Mouse (Mus musculus) G1E (cell line): Measurements from ENCODE around the gene Laptm4a. TPM values are rescaled to one million over a fixed set of nuclear protein-coding genes. Genes with fewer than 3 reads are reported as not detected.

Source experiments
- ATAC-seq: 2 replicates; pipeline ENCODE4 v1.8.0; 2016; ENCODE audit warnings: mild to moderate bottlenecking; ENCODE audit not compliant: insufficient number of reproducible peaks, poor library complexity, low FRiP score, severe bottlenecking; ENCODE audit errors: extremely low read depth
- DNase-seq: peaks from one replicate; pipeline ENCODE4 v3.0.0; 2012; ENCODE audit warnings: low spot score
- H3K27me3 ChIP-seq: 2 replicates; pipeline ENCODE4 v1.6.1; 2012; ENCODE audit warnings: mild to moderate bottlenecking, low read length, inconsistent platforms; ENCODE audit not compliant: insufficient read depth
- H3K36me3 ChIP-seq: replicated peaks from 2 replicates; pipeline ENCODE3; 2012; ENCODE audit warnings: mild to moderate bottlenecking, inconsistent platforms
- H3K4me1 ChIP-seq: 2 replicates; pipeline ENCODE4 v1.6.1; 2012; ENCODE audit warnings: low read depth, low read length, inconsistent platforms, mixed read lengths; ENCODE audit not compliant: insufficient read depth
- H3K4me3 ChIP-seq: 2 replicates; pipeline ENCODE4 v1.5.1; 2012; ENCODE audit warnings: low read depth, mild to moderate bottlenecking, inconsistent platforms, low read length, moderate library complexity, mixed read lengths
- H3K9me3 ChIP-seq: replicated peaks from 2 replicates; pipeline ENCODE4 v1.6.1; 2012; ENCODE audit warnings: inconsistent platforms
- CTCF ChIP-seq: IDR thresholded peaks from 2 replicates; pipeline ENCODE4 v1.5.1; 2012; ENCODE audit warnings: low read depth, low read length, inconsistent platforms, mixed read lengths
- GATA1 ChIP-seq: IDR thresholded peaks from 2 replicates; pipeline ENCODE4 v1.6.1; 2012; ENCODE audit warnings: borderline replicate concordance, low read length, inconsistent platforms, mixed read lengths
- GATA2 ChIP-seq: IDR thresholded peaks from 2 replicates; pipeline ENCODE4 v1.6.1; 2012; ENCODE audit warnings: low read depth, low read length, inconsistent platforms, borderline replicate concordance
- POLR2AphosphoS5 ChIP-seq: IDR thresholded peaks from 2 replicates; pipeline ENCODE4 v1.6.1; 2012; ENCODE audit warnings: low read depth, low read length, inconsistent platforms; ENCODE audit not compliant: insufficient replicate concordance
- TAL1 ChIP-seq: conservative IDR thresholded peaks from 2 replicates; pipeline ENCODE4 v1.6.1; 2012; ENCODE audit warnings: low read depth, low read length, inconsistent platforms, mixed read lengths
- polyA plus RNA-seq: library from polyadenylated mRNA; stranded (reverse); fragments of >175 nt; gene quantifications from 2 replicates; pipeline ENCODE4 v1.2.3, GENCODE M21; 2012
- total RNA-seq, 2 experiments: library from RNA; stranded (forward) in 1 of 2; stranded (reverse) in 1 of 2; fragments of 200-1000 nt in 1 of 2; fragments of >200 nt in 1 of 2; fragmentation: Nextera tagmentation in 1 of 2; gene quantifications; 2 replicates each; pipeline ENCODE4 v1.2.3; 2014 to 2017

The Laptm4a gene
- total and polyA plus RNA-seq, 3 experiments, result 9.5 to 88.3 (median 78.1) TPM

DNA sequence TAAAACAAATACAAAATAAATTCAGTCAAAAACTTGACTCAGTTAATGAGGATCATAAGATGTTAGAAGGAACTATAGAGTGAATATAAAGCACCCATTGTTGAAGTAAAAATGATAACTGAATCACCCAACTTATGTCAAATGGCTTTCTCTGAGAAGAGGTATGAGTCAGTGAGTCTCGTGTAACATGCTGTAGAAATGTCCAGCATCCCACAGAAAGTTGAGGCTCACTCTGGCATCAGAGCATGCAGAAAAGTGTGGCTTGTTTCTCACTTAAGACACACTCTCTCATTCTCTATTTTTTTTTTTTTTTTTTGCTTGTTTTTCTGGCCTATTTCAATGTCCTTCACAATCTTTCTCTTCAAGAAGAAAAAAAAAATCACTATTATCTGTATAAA, 469 bp upstream of the Laptm4a start:
- Histone ChIP-seq H3K4me3 (peak overlapping the region; percentile 76), H3K36me3 (peaks cover 17% of the 10 kb centered on the region), H3K27me3 (no peaks in the 10 kb centered on the region), H3K4me1 (peaks cover 25% of the 10 kb centered on the region), H3K9me3 (no peaks in the 10 kb centered on the region)
- ATAC-seq, result no peak
- DNase-seq, result no peak
- TF ChIP-seq TAL1, result no peak
- TF ChIP-seq POLR2AphosphoS5, result no peak
- no peak for TF ChIP-seq CTCF
- no peak for TF ChIP-seq GATA1
- no peak for TF ChIP-seq GATA2

DNA sequence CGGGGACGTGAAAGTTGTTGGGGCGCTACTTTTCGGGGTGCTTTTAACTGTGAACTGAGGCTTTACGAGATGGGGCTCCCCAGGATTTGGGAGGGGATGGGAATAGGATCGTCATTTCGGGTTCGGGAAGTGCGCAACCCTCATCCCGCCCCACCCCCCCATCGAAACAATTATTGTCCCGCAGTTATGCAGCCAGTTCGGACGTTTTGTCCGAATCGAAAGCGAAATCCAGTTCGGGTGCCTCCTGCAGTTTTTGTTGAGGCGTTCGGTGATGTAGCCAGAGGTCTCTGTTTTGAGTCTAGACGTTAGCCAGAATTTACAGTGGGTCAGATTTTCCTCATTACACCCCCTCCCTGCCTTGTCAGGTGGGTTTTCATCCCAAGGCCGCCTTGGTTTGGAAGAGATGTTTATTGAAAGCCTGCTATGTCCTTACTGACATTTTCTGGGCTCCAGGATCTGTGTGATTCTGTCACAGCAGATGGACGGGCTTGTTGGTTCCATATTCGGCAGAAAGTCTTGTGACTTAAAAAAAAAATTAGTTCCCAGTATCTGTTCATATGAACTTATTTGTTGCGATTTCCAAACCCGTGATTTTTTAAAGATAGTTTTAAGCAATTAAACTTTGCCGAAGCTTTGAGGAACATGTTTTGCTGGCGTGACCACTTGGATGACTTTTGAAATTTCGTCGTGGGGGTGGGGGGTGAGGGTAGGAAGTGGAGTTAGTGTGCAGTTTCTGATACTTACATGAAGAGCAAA, 1.1 kb downstream of the Laptm4a start:
- DNase-seq, result no peak
- peaks cover 28% of the 10 kb centered on the region for H3K36me3 ChIP-seq
- H3K9me3 ChIP-seq, result no peaks in the 10 kb centered on the region
- ATAC-seq, result no peak
- H3K27me3 ChIP-seq, result no peaks in the 10 kb centered on the region
- H3K4me1 ChIP-seq, result peaks cover 25% of the 10 kb centered on the region
- peak overlapping the region; percentile 76 for H3K4me3 ChIP-seq
- TF ChIP-seq POLR2AphosphoS5 (no peak), GATA2 (no peak)

DNA sequence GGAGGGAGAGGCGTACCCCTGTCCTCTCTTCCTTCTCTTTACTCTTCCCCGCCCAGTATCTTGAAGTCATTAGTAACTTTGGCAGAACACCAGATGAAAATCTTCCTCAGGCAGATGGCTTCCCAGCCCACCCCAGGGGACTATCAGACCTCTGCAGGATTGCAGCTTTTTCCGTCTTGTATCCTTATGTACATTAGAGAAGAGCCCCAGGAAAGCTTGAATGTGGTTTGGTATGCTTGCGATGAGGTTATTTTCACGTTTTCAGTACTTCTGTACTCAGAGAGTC, 1.6 kb downstream of the Laptm4a start:
- ATAC-seq (peak; percentile 31), DNase-seq (peak; percentile 17)
- Histone ChIP-seq H3K27me3 (no peaks in the 10 kb centered on the region), H3K36me3 (peaks cover 32% of the 10 kb centered on the region), H3K9me3 (no peaks in the 10 kb centered on the region), H3K4me3 (peak overlapping the region; percentile 76), H3K4me1 (peaks cover 30% of the 10 kb centered on the region)
- TF ChIP-seq TAL1, result peak; percentile 37; the same call in 1 of the 2 replicates
- TF ChIP-seq CTCF, result no peak

DNA sequence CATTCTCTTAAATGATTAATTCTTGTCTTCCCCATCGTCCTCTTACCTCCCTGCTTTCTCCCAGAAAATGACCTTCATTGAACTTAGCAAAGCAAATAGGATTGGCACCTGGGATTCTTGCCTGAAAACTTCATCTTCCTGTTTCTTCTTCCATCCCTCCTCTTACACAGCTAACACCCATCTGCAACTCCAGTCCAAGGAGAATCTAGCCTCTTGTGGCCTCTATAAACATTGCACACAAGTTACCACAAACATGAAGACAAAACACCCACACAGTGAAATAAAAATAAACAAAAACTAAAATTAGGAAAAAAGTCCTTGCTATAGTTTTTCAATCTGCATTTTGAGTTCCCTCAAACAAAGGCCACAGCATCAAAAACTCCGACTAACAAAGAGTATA, 2.1 kb downstream of the Laptm4a start:
- H3K36me3 ChIP-seq, result peaks cover 35% of the 10 kb centered on the region
- TF ChIP-seq GATA2 (no peak), TAL1 (no peak), POLR2AphosphoS5 (no peak), GATA1 (no peak), CTCF (no peak)
- H3K27me3 ChIP-seq, result no peaks in the 10 kb centered on the region
- H3K4me1 ChIP-seq, result peaks cover 31% of the 10 kb centered on the region
- DNase-seq (no peak), ATAC-seq (no peak)
- H3K9me3 ChIP-seq, result no peaks in the 10 kb centered on the region
- H3K4me3 ChIP-seq, result no peak overlapping the region; the same call in 1 of the 2 replicates

DNA sequence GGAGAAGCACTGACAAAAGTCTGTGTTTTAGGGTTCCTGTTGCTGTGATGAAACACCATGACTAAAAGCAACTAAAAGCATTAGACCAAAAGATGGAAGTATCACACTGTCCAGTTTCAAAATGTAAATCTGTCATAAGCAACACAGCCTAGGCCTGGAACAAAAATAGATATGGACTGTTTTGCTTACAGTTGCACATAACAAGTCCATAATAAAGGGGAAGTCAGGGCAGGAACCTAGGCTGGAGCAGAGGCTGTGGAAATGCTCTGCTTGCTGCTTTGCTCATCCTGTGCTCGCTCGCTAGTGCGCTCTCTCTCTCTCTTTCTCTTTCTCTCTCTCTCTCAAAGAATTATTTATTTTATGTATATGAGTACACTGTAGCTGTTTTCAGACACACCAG, 6.2 kb downstream of the Laptm4a start:
- Histone ChIP-seq H3K27me3 (no peaks in the 10 kb centered on the region), H3K9me3 (no peaks in the 10 kb centered on the region), H3K4me3 (no peak overlapping the region), H3K36me3 (peaks cover 62% of the 10 kb centered on the region), H3K4me1 (peaks cover 41% of the 10 kb centered on the region)
- no peak for ATAC-seq
- DNase-seq, result no peak
- TF ChIP-seq GATA1 (no peak), CTCF (no peak), GATA2 (no peak), TAL1 (no peak), POLR2AphosphoS5 (no peak)

DNA sequence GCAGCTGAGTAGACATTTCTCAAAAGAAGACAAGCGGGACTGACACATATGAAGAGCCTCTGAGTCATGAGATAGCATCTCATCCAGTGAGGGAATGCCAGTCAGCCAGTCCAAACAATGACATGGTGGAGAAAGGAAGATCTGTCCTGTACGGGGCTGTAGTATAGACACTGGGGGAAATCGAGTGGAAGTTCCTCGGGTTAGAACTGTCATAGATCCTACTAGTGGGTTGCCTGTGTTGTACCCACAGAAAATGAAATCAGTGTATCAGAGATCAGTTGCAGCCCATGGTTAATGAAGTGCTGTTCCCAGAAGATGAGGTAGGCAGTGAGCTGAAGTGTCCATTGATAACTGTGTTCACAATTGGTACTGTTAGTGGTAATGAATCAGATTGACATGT, 7.3 kb downstream of the Laptm4a start:
- no peak for TF ChIP-seq GATA1
- DNase-seq, result no peak
- Histone ChIP-seq H3K27me3 (no peaks in the 10 kb centered on the region), H3K36me3 (peaks cover 71% of the 10 kb centered on the region), H3K9me3 (no peaks in the 10 kb centered on the region), H3K4me1 (peaks cover 31% of the 10 kb centered on the region), H3K4me3 (no peak overlapping the region)
- no peak for ATAC-seq

DNA sequence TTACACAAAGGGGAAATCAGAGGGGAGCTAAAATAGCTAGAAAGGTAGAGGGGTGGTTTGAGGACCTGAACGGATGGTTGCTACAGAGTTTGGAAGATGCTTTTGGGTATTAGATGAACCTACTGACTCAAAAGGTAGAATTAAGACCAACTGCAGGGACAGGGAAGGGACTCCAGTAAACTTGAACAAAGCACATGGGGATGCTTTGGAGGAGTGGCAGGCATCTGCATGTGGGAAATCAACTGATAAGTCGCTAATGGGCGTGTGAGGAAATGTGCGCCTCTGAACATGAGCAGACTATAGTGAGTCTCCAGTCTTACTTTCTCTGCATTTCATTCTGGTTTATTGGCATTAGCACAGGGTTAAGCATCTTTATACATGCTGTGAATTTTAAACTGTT, 9.6 kb downstream of the Laptm4a start:
- peaks cover 73% of the 10 kb centered on the region for H3K36me3 ChIP-seq

More for the DNA sequence above, 9.6 kb downstream of the Laptm4a start:
- Histone ChIP-seq H3K9me3 (no peaks in the 10 kb centered on the region), H3K4me1 (peaks cover 20% of the 10 kb centered on the region), H3K27me3 (no peaks in the 10 kb centered on the region), H3K4me3 (no peak overlapping the region)
- DNase-seq (no peak), ATAC-seq (no peak)
- TF ChIP-seq TAL1 (no peak), GATA1 (no peak), POLR2AphosphoS5 (no peak), GATA2 (no peak), CTCF (no peak)
